Mouse (Mus musculus) layer of hippocampus, adult 8-10 months (tissue): ENCODE measurements around the gene Chst14. TPM values are rescaled to one million over a fixed set of nuclear protein-coding genes. Genes with fewer than 3 reads are reported as not detected.

Experiments used
- DNase-seq, 2 experiments: peaks; one replicate each; pipeline ENCODE4 v3.0.0; 2022; ENCODE audit warnings: low spot score in 2 of 2
- total RNA-seq, 4 experiments: library from RNA; stranded (reverse); gene quantifications; 2 replicates each; pipeline ENCODE4 v1.2.4; 2022

The Chst14 gene
- 1 to 10 TPM; 3.5 to 4.3 (median 3.8) TPM for total RNA-seq

DNA sequence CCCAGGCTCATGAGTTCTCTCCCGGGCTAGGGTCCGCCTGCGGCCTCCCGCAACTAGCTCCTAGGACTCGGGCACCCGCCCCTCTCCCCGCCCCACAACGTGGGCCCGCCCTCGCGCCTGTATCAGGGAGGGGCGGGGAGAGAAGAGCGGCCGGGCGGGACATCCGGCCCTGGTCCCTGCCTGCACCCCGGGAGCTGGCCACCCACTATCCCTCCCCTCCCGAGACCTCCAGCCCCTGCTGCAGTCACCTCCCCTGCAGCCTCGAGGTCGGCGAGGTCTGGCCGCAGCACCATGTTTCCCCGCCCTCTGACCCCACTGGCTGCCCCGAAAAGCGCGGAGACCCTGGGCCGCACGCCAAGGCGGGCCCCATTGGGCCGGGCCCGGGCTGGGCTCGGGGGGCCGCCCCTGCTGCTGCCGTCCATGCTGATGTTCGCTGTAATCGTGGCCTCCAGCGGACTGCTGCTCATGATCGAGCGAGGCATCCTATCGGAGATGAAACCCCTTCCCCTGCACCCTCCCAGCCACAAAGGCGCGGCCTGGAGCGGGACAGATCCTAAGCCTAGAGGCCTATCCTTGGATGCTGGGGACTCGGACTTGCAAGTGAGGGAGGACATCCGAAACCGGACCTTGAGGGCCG, at the start of gene Chst14:
Gene Chst14 (plus strand): TSS at position 136 of the 637 bp plus-strand sequence.
- no peak for DNase-seq

- DNase-seq, result no peak
Measured at GRCm38 (mm10) chr2:118881019-118881418, 45.3 kb upstream of the Chst14 start.

GRCm38 (mm10) chr2:118881956-118882355, 44.3 kb upstream of the Chst14 start:
- DNase-seq, result no peak

GRCm38 (mm10) chr2:118882840-118883679, 43.2 kb upstream of the Chst14 start:
- peak; percentile 55 to 90 for DNase-seq

GRCm38 (mm10) chr2:118887440-118887839, 38.9 kb upstream of the Chst14 start:
- no peak for DNase-seq

- DNase-seq, result no peak
Measured at GRCm38 (mm10) chr2:118887845-118888548, 38.3 kb upstream of the Chst14 start.

- DNase-seq, result no peak
Measured at GRCm38 (mm10) chr2:118891173-118891572, 35.1 kb upstream of the Chst14 start.

DNA sequence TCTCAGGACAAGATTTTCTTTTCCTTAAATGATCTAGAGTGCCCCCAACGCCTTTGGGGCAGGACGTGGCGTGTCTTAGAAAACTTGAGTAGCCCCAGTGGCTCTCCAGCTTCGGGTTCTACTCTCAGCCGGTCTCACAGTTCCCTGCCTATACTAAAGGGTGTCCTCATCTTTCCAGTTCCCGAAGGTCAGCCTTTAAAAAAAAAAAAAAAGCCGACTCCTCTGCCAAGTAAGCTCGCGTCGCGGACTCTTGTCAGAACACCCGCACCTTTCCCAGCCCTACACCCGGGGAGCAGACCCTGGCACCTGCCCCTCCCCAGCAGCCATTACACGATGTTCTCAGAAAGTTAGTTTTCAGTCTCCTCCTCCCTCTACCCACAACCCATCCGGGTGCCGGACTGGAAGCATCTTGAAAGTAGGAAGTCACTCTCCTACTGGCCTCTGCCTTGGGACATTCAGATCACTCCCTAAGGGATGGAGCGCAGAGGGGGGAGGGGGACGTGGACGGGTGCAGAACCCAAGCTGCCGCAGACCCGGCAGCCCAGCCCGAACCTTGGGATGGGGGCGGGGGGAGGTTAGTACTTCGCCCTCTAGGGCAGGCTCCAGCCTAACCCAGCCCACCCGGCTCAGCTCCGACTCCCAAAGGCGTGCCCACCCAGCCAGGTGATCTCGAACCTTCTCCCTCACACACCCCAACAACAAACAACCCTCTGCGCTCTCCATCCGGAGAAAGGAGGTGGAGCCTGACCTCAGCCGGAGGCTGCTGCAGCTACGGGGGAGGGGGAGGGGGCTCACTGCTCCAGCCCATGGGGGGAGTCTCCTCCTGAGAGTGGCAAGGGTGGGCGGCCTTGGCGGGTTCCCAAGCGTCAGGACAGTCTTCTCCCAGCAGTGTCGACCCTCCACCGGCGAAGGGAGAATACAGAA, 30.0 kb upstream of the Chst14 start:
- DNase-seq, result peak in 1 of 2 experiments; percentile 25

GRCm38 (mm10) chr2:118896914-118897291, 29.4 kb upstream of the Chst14 start:
- no peak for DNase-seq

DNA sequence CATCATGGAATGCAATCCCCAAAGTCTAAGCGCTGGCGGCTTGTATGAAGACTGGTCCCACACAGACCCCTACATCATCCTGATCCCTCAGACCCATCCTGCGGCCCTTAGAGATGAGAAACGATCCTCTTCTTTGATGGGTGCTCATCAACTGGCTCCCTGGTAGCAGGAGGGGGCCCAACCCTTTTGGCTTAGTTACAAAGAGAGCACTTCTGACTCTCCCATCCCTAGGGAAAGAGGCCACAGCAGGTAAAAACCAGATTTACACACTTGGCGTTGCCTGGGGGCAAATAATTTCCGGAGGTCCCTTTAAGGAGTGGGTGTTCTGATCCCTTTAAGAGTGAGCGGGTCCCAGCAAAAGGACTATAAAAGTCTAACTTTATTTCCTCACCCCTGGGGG, 28.9 kb upstream of the Chst14 start:
- DNase-seq, result no peak

DNA sequence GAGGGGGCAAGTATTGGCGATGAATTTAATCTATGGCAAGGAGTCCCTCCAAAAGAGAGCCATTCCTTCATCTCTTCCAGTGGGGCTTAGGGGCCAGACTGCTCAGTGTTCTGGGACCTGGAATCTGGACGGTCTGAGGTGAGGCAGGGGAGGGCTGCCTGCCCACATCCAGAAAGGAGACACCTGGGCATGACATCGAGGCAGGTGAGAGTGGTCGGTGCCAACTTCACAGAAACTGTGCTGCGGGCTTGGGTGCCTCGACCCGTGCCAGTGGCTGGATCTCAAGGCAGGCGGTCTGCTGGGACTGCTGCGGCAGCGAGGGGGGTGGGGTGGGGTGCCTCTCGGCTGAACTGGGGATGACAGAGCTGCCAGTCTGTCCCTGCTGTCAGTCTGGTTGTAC, 28.5 kb upstream of the Chst14 start:
- no peak for DNase-seq

DNA sequence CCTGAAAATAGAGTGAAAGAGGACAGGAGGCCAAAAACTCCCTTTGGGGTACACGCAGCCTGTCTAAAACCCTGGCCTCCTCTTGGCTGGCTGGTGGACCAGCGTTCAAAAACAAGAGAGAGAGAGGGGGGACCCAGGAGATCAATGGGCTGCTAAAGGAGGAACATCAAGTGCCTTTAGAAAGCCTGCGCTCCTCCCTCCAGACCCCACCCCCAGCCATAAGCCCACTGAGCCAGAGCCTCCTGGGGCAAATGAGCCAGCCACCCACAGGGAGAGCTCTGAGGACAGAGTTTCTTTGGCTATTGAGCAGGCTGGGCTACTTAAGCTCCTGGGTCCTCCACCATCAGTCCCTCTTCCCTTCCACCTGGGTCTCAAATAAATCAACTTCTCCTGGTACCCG, 27.5 kb upstream of the Chst14 start:
- DNase-seq, result no peak

DNA sequence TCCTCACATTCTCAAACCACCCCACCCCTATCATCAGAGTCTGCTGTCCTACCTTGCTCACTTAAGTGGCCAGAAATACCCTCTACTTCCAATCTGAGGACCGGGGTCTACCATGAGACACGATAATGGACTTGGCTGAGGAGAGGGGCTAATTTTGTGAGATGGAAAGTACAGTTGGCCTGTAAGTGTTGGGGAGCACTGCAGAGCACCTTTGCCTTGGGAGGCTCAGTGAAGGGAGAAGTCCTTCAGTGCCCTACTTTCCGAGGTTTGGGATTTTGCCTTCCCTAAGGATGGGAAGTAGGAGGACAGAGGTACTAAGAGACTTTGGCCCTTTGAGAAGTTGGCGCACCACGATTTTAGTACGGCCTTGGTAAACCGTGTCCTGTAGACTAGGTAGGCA, 27.0 kb upstream of the Chst14 start:
- DNase-seq, result no peak

DNA sequence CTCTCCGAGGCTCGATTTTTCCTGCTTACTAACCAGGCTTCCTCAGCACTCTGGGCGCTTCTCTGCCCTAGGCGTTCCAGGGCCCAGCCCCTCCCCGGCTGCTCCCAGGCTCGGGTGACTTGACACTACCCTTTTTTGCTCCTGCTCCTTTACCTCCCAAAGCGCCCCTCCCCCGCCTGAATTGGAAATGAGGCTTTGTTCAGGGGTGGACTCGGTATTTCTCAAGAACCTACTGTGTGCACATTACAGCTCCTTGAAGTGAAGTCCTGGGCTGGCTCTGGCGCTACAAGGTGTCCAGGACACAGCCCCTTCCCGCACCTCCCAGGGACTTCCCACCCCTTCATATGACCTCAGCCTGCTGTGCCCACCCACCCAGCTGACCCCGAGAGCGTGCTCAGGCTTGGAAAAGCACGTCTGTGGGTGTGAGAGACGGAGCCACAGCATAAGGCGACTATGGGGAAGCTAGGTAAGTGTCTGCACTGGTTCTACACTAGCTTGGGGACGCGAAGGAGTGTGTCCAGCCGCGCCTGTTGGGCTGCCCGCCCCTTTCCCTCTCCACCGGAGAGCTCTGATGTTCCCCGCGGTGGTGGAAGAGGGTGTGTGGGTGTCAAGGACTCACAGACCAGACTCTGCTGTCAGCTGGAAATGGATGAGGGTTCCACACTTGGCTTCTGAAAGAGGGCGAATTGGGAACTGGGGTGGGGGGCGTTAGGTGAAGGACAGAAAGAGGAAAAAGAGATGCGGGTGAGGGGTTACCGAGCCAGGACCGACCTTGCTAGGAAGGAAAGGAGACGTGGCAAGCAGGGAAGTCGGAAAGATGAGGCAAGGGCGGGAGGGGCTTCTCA, 26.1 kb upstream of the Chst14 start, which contains the start of gene Bahd1:
Gene Bahd1 (plus strand): TSS at position 397 of the 845 bp plus-strand sequence.
- peak in 1 of 2 experiments; percentile 18 for DNase-seq

DNA sequence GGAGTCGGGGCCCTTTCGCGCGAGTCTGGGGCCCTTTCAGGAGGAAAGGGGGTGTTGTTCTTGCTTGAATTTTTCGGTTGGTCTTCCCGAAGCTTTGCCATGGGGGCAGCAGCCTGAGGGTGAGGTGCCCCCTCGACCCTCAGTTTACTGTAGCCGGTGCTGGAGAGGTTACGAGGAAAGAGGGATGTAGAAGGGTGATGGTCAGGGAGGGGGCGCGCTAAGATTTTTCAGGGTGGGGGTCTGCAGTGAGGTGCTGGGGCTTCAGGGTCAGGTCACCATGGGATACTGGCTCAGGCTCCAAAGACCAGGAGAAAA, 25.5 kb upstream of the Chst14 start:
- DNase-seq, result no peak

GRCm38 (mm10) chr2:118901175-118902031, 24.9 kb upstream of the Chst14 start:
- DNase-seq, result peak; percentile 95 to 97

GRCm38 (mm10) chr2:118902051-118903025, 24.0 kb upstream of the Chst14 start:
- DNase-seq, result no peak

- DNase-seq, result no peak
Measured at GRCm38 (mm10) chr2:118903333-118903741, 23.0 kb upstream of the Chst14 start.
